ENCODE assay signal across 26 mouse cellular contexts in genomic region chr7:47001125-47001899, GRCm38 (mm10). TPM values are rescaled to one million over a fixed set of nuclear protein-coding genes. Genes with fewer than 3 reads are reported as not detected.
A peak's percentile ranks its signal among the peaks of the same experiment; 100 is the strongest.
DNase-seq lines count a peak whose midpoint lies in the region; ATAC-seq and TF ChIP-seq lines count a peak whose summit lies in the region.
"Had no signal": no experiment of that assay in that cellular context is flagged by ENCODE, and none has a peak within 500 bp of the region (broad histone marks: within the 10 kb centered on the region; RNA-seq: fewer than 3 reads in every experiment).

No protein-coding gene starts in this region.

- no peak overlapping the region for H3K4me3 ChIP-seq in heart, embryonic 12.5 days
- no peak overlapping the region for H3K4me3 ChIP-seq in heart, embryonic 10.5 days
- no peak overlapping the region for H3K4me3 ChIP-seq in liver, embryonic 11.5 days (ENCODE audit: low read depth, low read length)
- no peak overlapping the region for H3K4me3 ChIP-seq in embryonic facial prominence, embryonic 14.5 days (ENCODE audit: low read depth, low read length)
- no peak overlapping the region for H3K4me3 ChIP-seq in liver, embryonic 14.5 days (ENCODE audit: insufficient read depth in 1 of 2, low read depth in 2 of 2, low read length in 2 of 2)
- H3K4me3 ChIP-seq in midbrain, postnatal 0 days (ENCODE audit: low read depth, low read length) = no peak overlapping the region
- H3K4me3 ChIP-seq: embryonic facial prominence, embryonic 12.5 days; heart, embryonic 13.5 days; neural tube, embryonic 12.5 days had no signal

- no peak for DNase-seq in heart, embryonic 10.5 days (ENCODE audit: low spot score)
- no peak for DNase-seq in liver, embryonic 11.5 days (ENCODE audit: low spot score)
- no peak for DNase-seq in liver
- DNase-seq in embryonic facial prominence, embryonic 14.5 days (ENCODE audit: low spot score) = no peak
- no peak for DNase-seq in liver, embryonic 14.5 days (ENCODE audit: low read depth in 3 of 3, low spot score in 3 of 3)
- DNase-seq in urinary bladder, postnatal 10 days (ENCODE audit: low spot score) = no peak
- no peak for DNase-seq in midbrain, postnatal 0 days (ENCODE audit: low spot score)
- DNase-seq: adrenal gland, postnatal 10 days; cerebellum, adult 9-11 months; lung, adult 2 months; right cerebral cortex, adult 18-20 months; thymus, adult 18-20 months had no signal

- 0 out of 2 replicates have a peak, but pooled peaks have one; percentile 25 for TF ChIP-seq EP300 in liver, embryonic 14.5 days (IDR thresholded peaks at IDR 0.05; ENCODE audit: low read depth)

- H3K9me3 ChIP-seq in heart, embryonic 12.5 days (replicated peaks) = no peaks in the 10 kb centered on the region
- H3K9me3 ChIP-seq in heart, embryonic 10.5 days = no peaks in the 10 kb centered on the region
- no peaks in the 10 kb centered on the region for H3K9me3 ChIP-seq in liver, embryonic 11.5 days (ENCODE audit: control insufficient read depth, low read length)
- no peaks in the 10 kb centered on the region for H3K9me3 ChIP-seq in embryonic facial prominence, embryonic 14.5 days (ENCODE audit: control insufficient read depth, low read length)
- H3K9me3 ChIP-seq in liver, embryonic 14.5 days (ENCODE audit: control insufficient read depth, low read length) = no peaks in the 10 kb centered on the region
- no peaks in the 10 kb centered on the region for H3K9me3 ChIP-seq in midbrain, postnatal 0 days (ENCODE audit: low read length)
- H3K9me3 ChIP-seq: embryonic facial prominence, embryonic 12.5 days; heart, embryonic 13.5 days; neural tube, embryonic 12.5 days had no signal

- no peak for ATAC-seq in heart, embryonic 12.5 days (ENCODE audit: insufficient number of reproducible peaks, low FRiP score)
- ATAC-seq in liver, embryonic 11.5 days (replicated peaks; ENCODE audit: low FRiP score) = no peak
- no peak for ATAC-seq in embryonic facial prominence, embryonic 14.5 days (ENCODE audit: low read depth)
- no peak for ATAC-seq in liver, embryonic 14.5 days (ENCODE audit: insufficient read depth)
- no peak for ATAC-seq in midbrain, postnatal 0 days (ENCODE audit: low FRiP score)

- H3K27me3 ChIP-seq in heart, embryonic 12.5 days (replicated peaks) = no peaks in the 10 kb centered on the region
- no peaks in the 10 kb centered on the region for H3K27me3 ChIP-seq in heart, embryonic 10.5 days (ENCODE audit: insufficient read depth, poor library complexity, severe bottlenecking)
- no peaks in the 10 kb centered on the region for H3K27me3 ChIP-seq in liver, embryonic 11.5 days (replicated peaks; ENCODE audit: control insufficient read depth, insufficient read depth, low read length)
- no peaks in the 10 kb centered on the region for H3K27me3 ChIP-seq in embryonic facial prominence, embryonic 14.5 days (replicated peaks; ENCODE audit: control insufficient read depth, insufficient read depth, low read length)
- no peaks in the 10 kb centered on the region for H3K27me3 ChIP-seq in liver, embryonic 14.5 days (ENCODE audit: control insufficient read depth, insufficient read depth, low read length)
- H3K27me3 ChIP-seq in midbrain, postnatal 0 days (ENCODE audit: insufficient read depth, low read length) = no peaks in the 10 kb centered on the region
- H3K27me3 ChIP-seq: embryonic facial prominence, embryonic 12.5 days; heart, embryonic 13.5 days; neural tube, embryonic 12.5 days; Patski had no signal

- peaks cover 62% of the 10 kb centered on the region for H3K4me1 ChIP-seq in heart, embryonic 12.5 days (replicated peaks)
- H3K4me1 ChIP-seq in heart, embryonic 10.5 days = peaks cover 21% of the 10 kb centered on the region
- H3K4me1 ChIP-seq in liver, embryonic 11.5 days (replicated peaks; ENCODE audit: control insufficient read depth, insufficient read depth, low read length) = peaks cover 61% of the 10 kb centered on the region
- peaks cover 30% of the 10 kb centered on the region for H3K4me1 ChIP-seq in embryonic facial prominence, embryonic 14.5 days (ENCODE audit: control insufficient read depth, insufficient read depth, low read length)
- peaks cover 33 to 50% of the 10 kb centered on the region in 2 experiments for H3K4me1 ChIP-seq in liver, embryonic 14.5 days (replicated peaks; ENCODE audit: control insufficient read depth in 2 of 2, insufficient read depth in 2 of 2, low read length in 1 of 2)
- peaks cover 2% of the 10 kb centered on the region; the same call in 1 of the 2 replicates for H3K4me1 ChIP-seq in midbrain, postnatal 0 days (ENCODE audit: insufficient read depth, low read length)

- peak overlapping the region; percentile 6; the same call in 1 of the 2 replicates for H3K27ac ChIP-seq in heart, embryonic 12.5 days (ENCODE audit: poor library complexity, severe bottlenecking)
- no peak overlapping the region for H3K27ac ChIP-seq in heart, embryonic 10.5 days
- H3K27ac ChIP-seq in liver, embryonic 11.5 days (ENCODE audit: low read depth, low read length) = peak overlapping the region; percentile 64
- peak overlapping the region; percentile 33 for H3K27ac ChIP-seq in embryonic facial prominence, embryonic 14.5 days (replicated peaks; ENCODE audit: low read depth, low read length)
- no peak overlapping the region for H3K27ac ChIP-seq in liver, embryonic 14.5 days
- no peak overlapping the region for H3K27ac ChIP-seq in midbrain, postnatal 0 days (ENCODE audit: low read depth, low read length)
- H3K27ac ChIP-seq: heart, embryonic 13.5 days; neural tube, embryonic 12.5 days had no signal

- WGBS in heart, embryonic 12.5 days = 66% methylated on average over 5 of the region's 5 CpGs
- 77% methylated on average over 5 of the region's 5 CpGs for WGBS in heart, embryonic 10.5 days
- 55% methylated on average over 5 of the region's 5 CpGs for WGBS in liver, embryonic 11.5 days
- WGBS in embryonic facial prominence, embryonic 14.5 days = 71% methylated on average over 5 of the region's 5 CpGs
- WGBS in liver, embryonic 14.5 days (ENCODE audit: insufficient replicate concordance) = 35% methylated on average over 5 of the region's 5 CpGs
- WGBS in midbrain, postnatal 0 days = 84% methylated on average over 5 of the region's 5 CpGs

- H3K9ac ChIP-seq in heart, embryonic 12.5 days = no peak overlapping the region
- no peak overlapping the region for H3K9ac ChIP-seq in liver, embryonic 11.5 days (ENCODE audit: low read depth, low read length)
- no peak overlapping the region for H3K9ac ChIP-seq in embryonic facial prominence, embryonic 14.5 days (ENCODE audit: low read depth, low read length)
- no peak overlapping the region for H3K9ac ChIP-seq in liver, embryonic 14.5 days (replicated peaks)
- H3K9ac ChIP-seq in midbrain, postnatal 0 days (replicated peaks; ENCODE audit: low read length, poor library complexity, severe bottlenecking) = no peak overlapping the region
- H3K9ac ChIP-seq: embryonic facial prominence, embryonic 12.5 days; neural tube, embryonic 12.5 days had no signal

- TF ChIP-seq CTCF in liver, embryonic 14.5 days (IDR thresholded peaks at IDR 0.05; ENCODE audit: low read depth) = no peak
- no peak for TF ChIP-seq CTCF in midbrain, postnatal 0 days (IDR thresholded peaks at IDR 0.05)

- no peak overlapping the region for H3K4me2 ChIP-seq in heart, embryonic 12.5 days
- H3K4me2 ChIP-seq in liver, embryonic 11.5 days = peak overlapping the region; percentile 5; the same call in 1 of the 2 replicates
- peak overlapping the region; percentile 19 for H3K4me2 ChIP-seq in embryonic facial prominence, embryonic 14.5 days (ENCODE audit: low read depth, low read length)
- no peak overlapping the region for H3K4me2 ChIP-seq in liver, embryonic 14.5 days (ENCODE audit: low read depth)
- H3K4me2 ChIP-seq in midbrain, postnatal 0 days (ENCODE audit: low read depth, low read length, poor library complexity, severe bottlenecking) = no peak overlapping the region
- H3K4me2 ChIP-seq: midbrain, embryonic 11.5 days; neural tube, embryonic 12.5 days had no signal

- peaks cover 32% of the 10 kb centered on the region for H3K36me3 ChIP-seq in heart, embryonic 12.5 days
- H3K36me3 ChIP-seq in heart, embryonic 10.5 days = peaks cover 24% of the 10 kb centered on the region
- H3K36me3 ChIP-seq in liver, embryonic 11.5 days (ENCODE audit: control insufficient read depth, insufficient read depth, low read length) = peaks cover 20% of the 10 kb centered on the region
- peaks cover 32% of the 10 kb centered on the region for H3K36me3 ChIP-seq in embryonic facial prominence, embryonic 14.5 days (ENCODE audit: control insufficient read depth, insufficient read depth, low read length)
- H3K36me3 ChIP-seq in liver, embryonic 14.5 days (replicated peaks; ENCODE audit: control insufficient read depth, insufficient read depth, low read depth) = peaks cover 24% of the 10 kb centered on the region
- peaks cover 19% of the 10 kb centered on the region for H3K36me3 ChIP-seq in midbrain, postnatal 0 days (ENCODE audit: insufficient read depth, low read length)

RNA-seq across cellular contexts. Expression of gene Spty2d1, which starts 6.9 kb away (rescaled TPM):
- 19.4 and 19.8 TPM in 2 replicates for polyA plus RNA-seq in heart, embryonic 12.5 days (2016; fragmentation: Nextera tagmentation; extraction: Ambion mirVana)
- polyA plus RNA-seq in heart, embryonic 10.5 days (2016; fragmentation: Nextera tagmentation; extraction: Ambion mirVana) = 14.4 and 15.6 TPM in 2 replicates
- polyA plus RNA-seq in liver, embryonic 11.5 days (2014; fragmentation: Nextera tagmentation; extraction: Ambion mirVana) = 21.4 and 25.3 TPM in 2 replicates
- 22.1 and 23.1 TPM in 2 replicates for polyA plus RNA-seq in embryonic facial prominence, embryonic 14.5 days (2014; fragmentation: Nextera tagmentation; extraction: Ambion mirVana)
- 3.5 and 5.9 TPM in 2 replicates for polyA plus RNA-seq in liver, embryonic 14.5 days (2012; rRNA removed)
- 10.1 and 10.4 TPM in 2 replicates for polyA plus RNA-seq in liver, embryonic 14.5 days (2014; fragmentation: Nextera tagmentation; extraction: Ambion mirVana)
- 8.8 and 10.7 TPM in 2 replicates for total RNA-seq in midbrain, postnatal 0 days (2014; rRNA removed)
- polyA plus RNA-seq in midbrain, postnatal 0 days (2015; fragmentation: Nextera tagmentation; extraction: Ambion mirVana) = 3.8 and 4.7 TPM in 2 replicates

RNA-seq across cellular contexts. Expression of gene Gm9999, which starts 17.9 kb away (rescaled TPM):
- polyA plus RNA-seq in heart, embryonic 12.5 days (2016; fragmentation: Nextera tagmentation; extraction: Ambion mirVana) = not detected in 2 replicates
- polyA plus RNA-seq in heart, embryonic 10.5 days (2016; fragmentation: Nextera tagmentation; extraction: Ambion mirVana) = not detected in 2 replicates
- polyA plus RNA-seq in liver, embryonic 11.5 days (2014; fragmentation: Nextera tagmentation; extraction: Ambion mirVana) = not detected in 2 replicates
- polyA plus RNA-seq in embryonic facial prominence, embryonic 14.5 days (2014; fragmentation: Nextera tagmentation; extraction: Ambion mirVana) = not detected in 2 replicates
- not detected in 2 replicates for polyA plus RNA-seq in liver, embryonic 14.5 days (2012; rRNA removed)
- polyA plus RNA-seq in liver, embryonic 14.5 days (2014; fragmentation: Nextera tagmentation; extraction: Ambion mirVana) = not detected in 2 replicates
- total RNA-seq in midbrain, postnatal 0 days (2014; rRNA removed) = not detected in 2 replicates
- not detected in 2 replicates for polyA plus RNA-seq in midbrain, postnatal 0 days (2015; fragmentation: Nextera tagmentation; extraction: Ambion mirVana)
- total RNA-seq: adrenal gland, postnatal 10 days; gastrocnemius, adult 18-20 months; hematopoietic stem cell, adult 5-6 weeks; hindbrain, postnatal 0 days; left cerebral cortex, adult 8-10 months; monocyte, adult 5-6 weeks had no signal
- polyA plus RNA-seq: cortical plate, adult 2 months; embryonic facial prominence, embryonic 12.5 days; heart, embryonic 13.5 days; hindbrain, postnatal 0 days; limb, embryonic 11.5 days; lung, adult 2 months; midbrain, embryonic 11.5 days; neural tube, embryonic 12.5 days; Patski; small intestine, adult 2 months had no signal

RNA-seq across cellular contexts. Expression of gene Uevld, which starts 43.0 kb away (rescaled TPM):
- 10.0 TPM in 2 replicates for polyA plus RNA-seq in heart, embryonic 12.5 days (2016; fragmentation: Nextera tagmentation; extraction: Ambion mirVana)
- polyA plus RNA-seq in heart, embryonic 10.5 days (2016; fragmentation: Nextera tagmentation; extraction: Ambion mirVana) = 8.3 and 9.0 TPM in 2 replicates
- 9.1 and 10.5 TPM in 2 replicates for polyA plus RNA-seq in liver, embryonic 11.5 days (2014; fragmentation: Nextera tagmentation; extraction: Ambion mirVana)
- 9.7 and 11.0 TPM in 2 replicates for polyA plus RNA-seq in embryonic facial prominence, embryonic 14.5 days (2014; fragmentation: Nextera tagmentation; extraction: Ambion mirVana)
- polyA plus RNA-seq in liver, embryonic 14.5 days (2012; rRNA removed) = 2.8 and 3.9 TPM in 2 replicates
- 5.8 and 6.4 TPM in 2 replicates for polyA plus RNA-seq in liver, embryonic 14.5 days (2014; fragmentation: Nextera tagmentation; extraction: Ambion mirVana)
- 10.1 and 10.6 TPM in 2 replicates for total RNA-seq in midbrain, postnatal 0 days (2014; rRNA removed)
- 3.7 TPM in 2 replicates for polyA plus RNA-seq in midbrain, postnatal 0 days (2015; fragmentation: Nextera tagmentation; extraction: Ambion mirVana)

RNA-seq across cellular contexts. Expression of gene Tmem86a, which starts 49.1 kb away (rescaled TPM):
- polyA plus RNA-seq in heart, embryonic 12.5 days (2016; fragmentation: Nextera tagmentation; extraction: Ambion mirVana) = 19.2 and 22.0 TPM in 2 replicates
- 14.8 and 19.9 TPM in 2 replicates for polyA plus RNA-seq in heart, embryonic 10.5 days (2016; fragmentation: Nextera tagmentation; extraction: Ambion mirVana)
- 23.3 and 24.2 TPM in 2 replicates for polyA plus RNA-seq in liver, embryonic 11.5 days (2014; fragmentation: Nextera tagmentation; extraction: Ambion mirVana)
- 19.6 and 25.9 TPM in 2 replicates for polyA plus RNA-seq in embryonic facial prominence, embryonic 14.5 days (2014; fragmentation: Nextera tagmentation; extraction: Ambion mirVana)
- polyA plus RNA-seq in liver, embryonic 14.5 days (2012; rRNA removed) = 12.6 and 14.8 TPM in 2 replicates
- 16.6 and 16.9 TPM in 2 replicates for polyA plus RNA-seq in liver, embryonic 14.5 days (2014; fragmentation: Nextera tagmentation; extraction: Ambion mirVana)
- total RNA-seq in midbrain, postnatal 0 days (2014; rRNA removed) = 15.1 and 16.0 TPM in 2 replicates
- 29.0 and 30.1 TPM in 2 replicates for polyA plus RNA-seq in midbrain, postnatal 0 days (2015; fragmentation: Nextera tagmentation; extraction: Ambion mirVana)

Comparison
In these comparisons a context has a peak if more than half of its experiments do, and no peak if none do; other contexts are left out.
1. H3K27ac ChIP-seq: peak in heart, embryonic 12.5 days (single experiment), liver, embryonic 11.5 days (single experiment) and embryonic facial prominence, embryonic 14.5 days (single experiment); none in heart, embryonic 10.5 days (single experiment), liver, embryonic 14.5 days (single experiment) and midbrain, postnatal 0 days (single experiment).
2. H3K4me2 ChIP-seq: peak in liver, embryonic 11.5 days (single experiment) and embryonic facial prominence, embryonic 14.5 days (single experiment); none in heart, embryonic 12.5 days (single experiment), liver, embryonic 14.5 days (single experiment) and midbrain, postnatal 0 days (single experiment).